Mouse (Mus musculus): ENCODE measurements around the gene Dgki.

- TF ChIP-seq CTCF (IDR thresholded peaks at IDR 0.05; ENCODE audit: control insufficient read depth, insufficient read depth, insufficient read length) = no peak
- TF ChIP-seq MYOD1 (IDR thresholded peaks at IDR 0.05; ENCODE audit: control insufficient read depth, insufficient read length, low read depth) = no peak
- TF ChIP-seq USF1 (IDR thresholded peaks at IDR 0.05; ENCODE audit: low read depth) = no peak
These were observed 309.8 kb downstream of the Dgki start for GRCm38 (mm10) chr6:36990186-36990585.
